Mouse (Mus musculus) monocyte, adult 2 months (primary cell): ENCODE measurements around the gene Kcnj12.
A peak's percentile ranks its signal among the peaks of the same experiment; 100 is the strongest.

Experiments
- DNase-seq, 2 experiments: peaks; one replicate each; pipeline ENCODE4 v3.0.0; 2022; ENCODE audit warnings: low spot score in 2 of 2, low read depth in 1 of 2

The Kcnj12 gene

GRCm38 (mm10) chr11:61056871-61057270 lies 34.5 kb downstream of the Kcnj12 start:
- no peak for DNase-seq

GRCm38 (mm10) chr11:61059691-61060457 lies 37.5 kb downstream of the Kcnj12 start:
- no peak for DNase-seq

DNA sequence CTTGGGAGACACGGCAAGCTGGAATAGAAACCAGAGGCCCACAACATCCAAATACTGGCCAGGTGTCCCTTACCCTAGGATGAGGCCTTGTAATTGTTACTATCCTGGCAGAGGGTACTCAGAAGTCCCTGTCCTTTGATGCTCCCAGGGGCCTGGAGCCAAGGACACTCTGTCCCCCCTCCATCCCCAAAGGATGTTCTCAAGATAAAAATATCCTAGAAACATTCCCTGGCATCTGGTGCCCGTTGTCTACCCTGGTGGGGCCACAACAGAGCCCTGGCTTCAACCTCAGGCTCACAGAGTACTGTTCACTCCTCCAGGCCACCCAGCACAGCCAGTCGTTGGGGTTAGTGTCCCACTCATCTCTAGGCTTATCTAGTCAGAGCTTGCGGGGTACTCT lies 38.3 kb downstream of the Kcnj12 start:
- DNase-seq: no peak

- no peak for DNase-seq
Observed at GRCm38 (mm10) chr11:61062548-61063461, 40.4 kb downstream of the Kcnj12 start.

GRCm38 (mm10) chr11:61063503-61063902 lies 41.1 kb downstream of the Kcnj12 start:
- DNase-seq: no peak

DNA sequence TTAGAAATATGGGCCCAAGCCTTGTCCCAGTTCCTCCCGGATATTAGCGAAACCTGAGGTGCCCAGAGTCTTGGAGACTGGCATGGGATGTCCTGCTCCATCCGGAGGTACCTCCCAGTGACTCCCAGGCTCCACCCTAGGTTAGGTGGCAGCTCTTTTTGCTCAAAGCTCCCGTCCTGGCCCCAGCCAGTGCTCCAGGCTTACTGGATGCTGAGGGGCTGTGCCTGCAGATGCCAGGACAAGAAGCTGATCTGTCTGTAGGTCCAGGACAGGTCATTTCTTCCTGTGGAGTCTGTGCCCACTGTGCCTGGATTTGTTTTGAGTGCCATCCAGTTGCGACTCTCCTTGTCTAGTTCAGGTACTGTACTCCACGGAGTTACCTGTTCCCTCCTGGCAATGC lies 43.3 kb downstream of the Kcnj12 start:
- no peak for DNase-seq

DNA sequence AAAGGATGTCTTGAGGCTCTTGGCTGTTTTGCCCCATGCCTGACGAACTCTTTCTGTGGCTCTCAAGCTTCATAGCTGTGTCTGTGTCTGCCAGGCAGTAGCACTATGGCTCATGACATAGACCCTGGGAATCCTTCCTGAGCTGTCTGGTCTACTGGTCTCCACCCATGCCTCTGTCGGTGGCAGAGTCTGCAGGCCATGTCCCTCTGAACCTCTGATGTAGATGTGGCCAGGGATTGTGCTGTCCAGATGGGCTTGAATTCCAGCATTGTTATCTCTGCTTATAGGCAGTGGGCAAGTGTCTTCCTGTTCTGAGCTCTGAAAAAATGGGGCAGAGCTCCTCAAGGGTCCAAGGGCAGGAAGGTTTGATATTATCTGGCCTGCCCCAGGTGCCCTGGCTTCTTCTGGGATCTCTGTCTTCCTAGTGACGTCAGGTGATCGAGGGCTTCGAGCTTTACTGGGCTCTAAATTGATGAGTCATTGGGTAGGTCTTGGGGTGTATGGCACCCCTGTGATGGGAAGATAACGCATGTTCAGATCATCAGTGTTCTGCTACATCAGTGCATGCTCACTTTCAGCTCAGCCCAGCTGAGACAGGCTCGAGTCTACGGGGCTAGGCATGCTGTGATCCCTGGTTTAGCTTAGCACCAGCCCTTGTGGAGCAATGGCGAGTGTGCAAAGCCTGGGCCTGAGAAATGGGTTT lies 44.9 kb downstream of the Kcnj12 start:
- no peak for DNase-seq

- no peak for DNase-seq
Observed at GRCm38 (mm10) chr11:61068866-61069265, 46.5 kb downstream of the Kcnj12 start.

DNA sequence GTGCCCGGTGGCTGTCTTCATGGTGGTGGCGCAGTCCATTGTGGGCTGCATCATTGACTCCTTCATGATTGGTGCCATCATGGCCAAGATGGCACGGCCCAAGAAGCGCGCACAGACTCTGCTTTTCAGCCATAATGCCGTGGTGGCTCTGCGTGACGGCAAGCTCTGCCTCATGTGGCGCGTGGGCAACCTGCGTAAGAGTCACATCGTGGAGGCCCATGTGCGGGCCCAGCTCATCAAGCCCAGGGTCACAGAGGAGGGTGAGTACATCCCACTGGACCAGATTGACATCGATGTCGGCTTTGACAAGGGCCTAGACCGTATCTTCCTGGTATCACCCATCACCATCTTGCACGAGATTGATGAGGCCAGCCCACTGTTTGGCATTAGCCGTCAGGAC lies 47.3 kb downstream of the Kcnj12 start:
- DNase-seq: no peak

- DNase-seq: no peak
Observed at GRCm38 (mm10) chr11:61074646-61075317, 52.4 kb downstream of the Kcnj12 start.

DNA sequence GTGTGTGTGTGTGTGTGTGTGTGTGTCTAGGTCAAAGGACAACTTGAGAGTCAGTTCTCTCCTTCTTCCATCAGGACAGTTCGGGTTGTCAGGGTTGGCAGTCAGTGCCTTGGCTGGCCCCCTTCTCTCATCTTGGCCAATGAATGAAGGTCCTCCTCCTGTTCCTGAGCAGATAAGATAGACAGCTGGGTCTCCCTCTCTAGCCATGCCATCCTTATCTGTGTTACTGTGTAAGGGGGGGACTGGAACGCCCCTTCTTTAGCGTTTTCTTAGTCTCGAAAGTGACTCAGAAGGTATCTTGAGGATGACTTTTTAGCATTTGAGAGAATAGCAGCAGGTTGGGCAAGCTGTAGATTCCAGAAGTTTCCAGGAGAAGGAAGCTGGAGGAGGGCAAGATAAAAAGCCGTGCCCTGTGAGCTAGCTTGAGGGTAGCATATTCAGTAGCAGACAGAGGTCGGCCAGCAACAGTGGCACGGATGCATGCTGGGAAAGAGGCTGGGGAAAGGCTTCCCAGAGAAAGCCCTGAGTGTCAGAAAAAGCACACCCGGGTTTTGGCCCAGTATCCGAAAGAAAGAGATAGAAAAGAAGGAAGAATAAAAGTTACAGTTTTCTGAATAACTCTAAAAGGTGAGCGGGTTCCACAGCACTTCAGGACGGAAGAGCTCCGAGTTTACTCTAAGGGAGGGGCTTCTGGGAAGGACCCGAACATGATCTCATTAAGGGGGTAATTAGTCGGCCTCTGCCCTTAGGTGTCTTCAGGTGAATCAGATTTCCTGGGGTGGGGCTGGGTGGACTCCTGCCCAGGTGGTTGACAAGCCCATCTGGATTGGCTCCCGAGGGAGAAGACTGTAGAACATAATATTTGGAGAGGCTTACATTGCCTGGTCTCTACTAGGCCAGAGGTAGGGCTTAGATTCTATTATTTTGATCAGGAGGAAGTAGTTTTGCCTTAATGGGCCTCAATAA lies 53.3 kb downstream of the Kcnj12 start:
- DNase-seq: no peak

- DNase-seq: no peak
Observed at GRCm38 (mm10) chr11:61081624-61082023, 59.3 kb downstream of the Kcnj12 start.

GRCm38 (mm10) chr11:61090195-61090594 lies 67.8 kb downstream of the Kcnj12 start:
- DNase-seq: no peak

- DNase-seq: no peak
Observed at GRCm38 (mm10) chr11:61091192-61091591, 68.8 kb downstream of the Kcnj12 start.

DNA sequence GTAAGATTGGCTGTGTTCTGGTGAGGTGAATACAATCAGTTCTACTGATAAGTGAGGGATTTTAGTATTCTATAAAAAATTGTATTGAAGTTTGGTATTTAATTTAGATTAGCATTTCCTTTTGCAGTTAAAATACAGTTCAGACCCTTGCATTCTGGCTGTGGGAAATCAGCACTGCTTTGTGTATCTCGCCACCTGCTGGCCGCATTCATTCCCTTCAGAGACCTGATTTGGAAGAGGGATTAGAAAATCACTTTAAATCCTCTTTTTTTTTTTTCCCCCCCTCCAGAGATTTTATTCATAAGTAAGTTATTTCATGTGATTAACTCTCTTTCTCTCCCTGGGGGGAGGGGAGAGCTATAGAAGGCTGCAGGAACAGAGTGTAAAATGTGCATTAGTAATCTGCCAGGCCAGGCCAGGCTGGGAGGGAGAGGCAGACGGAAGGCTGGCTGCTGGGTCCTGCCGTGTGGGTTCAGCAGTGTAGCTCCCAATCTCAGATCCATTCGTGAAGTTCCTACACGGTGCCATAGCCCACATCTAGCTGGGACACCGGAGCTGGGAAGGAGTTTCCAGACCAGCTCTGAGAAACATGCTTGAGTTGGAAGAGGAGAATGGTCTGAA lies 69.4 kb downstream of the Kcnj12 start:
- DNase-seq: no peak

DNA sequence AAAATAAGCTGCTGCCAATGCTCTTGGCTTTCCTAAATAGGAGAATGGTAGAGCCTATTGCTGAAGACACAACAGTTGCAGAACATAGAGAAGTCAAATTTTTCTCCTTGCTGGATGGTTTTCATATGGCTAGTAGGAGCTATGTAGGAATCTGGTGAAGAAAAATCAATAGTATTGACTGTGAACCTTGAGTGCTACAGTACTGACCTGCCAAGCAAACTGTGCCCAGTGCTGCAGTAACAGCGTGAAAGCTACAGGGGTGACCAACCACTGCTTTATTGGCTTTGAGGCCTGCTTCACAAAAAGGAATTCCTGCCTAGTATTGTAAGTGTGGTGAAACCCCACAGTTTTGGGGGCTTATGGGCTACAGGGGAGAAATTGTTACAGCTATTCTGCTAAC lies 75.7 kb downstream of the Kcnj12 start:
- DNase-seq: no peak

DNA sequence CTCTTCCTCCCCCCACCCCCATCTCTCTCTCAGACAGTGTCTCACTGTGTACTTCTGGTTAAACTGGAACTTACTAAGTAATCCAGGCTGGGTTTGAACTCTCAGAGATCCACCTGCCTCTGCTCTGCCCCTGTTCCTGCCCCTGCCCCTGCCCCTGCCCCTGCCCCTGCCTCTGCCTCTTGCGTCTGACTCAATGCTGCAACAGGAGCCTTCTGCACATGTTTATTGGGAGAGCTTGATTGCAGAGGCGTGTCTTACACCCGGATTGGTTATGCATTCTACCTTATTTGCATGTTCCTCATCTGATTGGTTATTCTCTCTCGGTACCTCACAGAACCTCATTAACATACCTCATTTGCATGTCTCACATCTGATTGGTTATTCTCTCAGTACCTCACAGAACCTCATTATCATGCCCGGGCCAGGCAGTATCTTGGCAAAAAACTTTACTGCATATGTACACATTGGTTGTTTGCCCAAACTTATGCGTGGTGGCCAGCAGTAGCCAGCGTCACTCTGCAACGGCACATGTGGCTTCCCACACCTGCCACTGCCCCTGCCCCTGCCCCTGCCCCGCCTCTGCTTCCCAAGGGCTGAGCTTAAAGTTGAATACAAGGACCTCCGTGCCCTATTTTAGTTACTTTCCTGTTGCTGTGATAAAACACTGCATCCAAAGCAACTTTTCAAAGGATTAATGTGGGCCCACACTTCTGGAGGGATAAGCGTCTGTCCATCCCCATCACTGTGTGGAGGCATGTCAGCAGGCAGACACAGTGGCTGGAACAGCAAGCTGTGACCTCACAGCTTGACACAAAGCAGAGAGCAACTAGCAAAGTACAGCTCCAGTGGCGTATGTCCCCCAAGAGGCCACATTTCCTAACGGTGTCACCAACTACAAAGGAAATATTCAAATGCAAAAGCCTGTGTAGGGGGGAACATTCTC lies 80.3 kb downstream of the Kcnj12 start:
- DNase-seq: no peak

- DNase-seq: peak; percentile 39 to 71
Observed at GRCm38 (mm10) chr11:61104241-61104901, 82.0 kb downstream of the Kcnj12 start.
